Mouse (Mus musculus) gastrocnemius, postnatal 36 days (tissue): ENCODE measurements around the gene Tbc1d9b. TPM values are rescaled to one million over a fixed set of nuclear protein-coding genes. Genes with fewer than 3 reads are reported as not detected.

Source experiments
- DNase-seq, 2 experiments: peaks; one replicate each; pipeline ENCODE4 v3.0.0; 2022
- intact Hi-C: fragments of 180-260 bp; cut with DNase I; formaldehyde crosslinking; loops from one replicate; pipeline ENCODE4 v1.15.1; 2025
- total RNA-seq, 2 experiments: library from RNA; stranded (reverse); gene quantifications; 2 replicates each; pipeline ENCODE4 v1.2.3; 2021

The Tbc1d9b gene
- total RNA-seq, 2 experiments from 2014 or later = 24.1 to 24.5 TPM

- intact Hi-C loops = loop anchor here (5.0 kb wide), 1 partner anchor 107 kb away; the partner anchor contains the start of gene Rnf130
- DNase-seq = no peak
These were observed 3.1 kb downstream of the Tbc1d9b start for GRCm38 (mm10) chr11:50134136-50134859.

GRCm38 (mm10) chr11:50138206-50138822 lies 7.1 kb downstream of the Tbc1d9b start:
- intact Hi-C loops = no loop called here
- no peak for DNase-seq

GRCm38 (mm10) chr11:50139571-50139970 lies 8.4 kb downstream of the Tbc1d9b start:
- intact Hi-C loops = no loop called here
- no peak for DNase-seq

GRCm38 (mm10) chr11:50145529-50145928 lies 14.3 kb downstream of the Tbc1d9b start:
- no peak for DNase-seq
- intact Hi-C loops = no loop called here

- DNase-seq = no peak
- intact Hi-C loops = no loop called here
These were observed 14.9 kb downstream of the Tbc1d9b start for GRCm38 (mm10) chr11:50146121-50146520.

GRCm38 (mm10) chr11:50147267-50147957 lies 16.2 kb downstream of the Tbc1d9b start:
- peak in 1 of 2 experiments; percentile 11 for DNase-seq
- intact Hi-C loops = no loop called here

- intact Hi-C loops = no loop called here
- no peak for DNase-seq
These were observed 16.8 kb downstream of the Tbc1d9b start for GRCm38 (mm10) chr11:50147958-50148476.

- intact Hi-C loops = no loop called here
- DNase-seq = peak in 1 of 2 experiments; percentile 27
These were observed 18.0 kb downstream of the Tbc1d9b start for GRCm38 (mm10) chr11:50149200-50149599.

GRCm38 (mm10) chr11:50149603-50150150 lies 18.5 kb downstream of the Tbc1d9b start:
- DNase-seq = no peak
- intact Hi-C loops = no loop called here

- intact Hi-C loops = no loop called here
- DNase-seq = no peak
These were observed 20.2 kb downstream of the Tbc1d9b start for GRCm38 (mm10) chr11:50151374-50151773.

- no peak for DNase-seq
- intact Hi-C loops = no loop called here
These were observed 23.0 kb downstream of the Tbc1d9b start for GRCm38 (mm10) chr11:50154166-50154565.

GRCm38 (mm10) chr11:50154777-50155520 lies 23.8 kb downstream of the Tbc1d9b start:
- intact Hi-C loops = no loop called here
- peak in 1 of 2 experiments; percentile 9 for DNase-seq

- intact Hi-C loops = no loop called here
- no peak for DNase-seq
These were observed 24.6 kb downstream of the Tbc1d9b start for GRCm38 (mm10) chr11:50155785-50156184.

GRCm38 (mm10) chr11:50156725-50157258 lies 25.6 kb downstream of the Tbc1d9b start:
- intact Hi-C loops = no loop called here

GRCm38 (mm10) chr11:50158346-50158745 lies 27.1 kb downstream of the Tbc1d9b start:
- intact Hi-C loops = no loop called here
- no peak for DNase-seq

More at GRCm38 (mm10) chr11:50156725-50157258, 25.6 kb downstream of the Tbc1d9b start:
- DNase-seq = no peak

- DNase-seq = no peak
- intact Hi-C loops = no loop called here
These were observed 28.2 kb downstream of the Tbc1d9b start for GRCm38 (mm10) chr11:50159347-50159746.

- intact Hi-C loops = loop anchor here (2.0 kb wide), 1 partner anchor 65 kb away; no protein-coding TSS in a partner anchor
- peak; percentile 34 to 61 for DNase-seq
These were observed 30.5 kb downstream of the Tbc1d9b start for GRCm38 (mm10) chr11:50161578-50162304.

GRCm38 (mm10) chr11:50162338-50163050 lies 31.3 kb downstream of the Tbc1d9b start:
- intact Hi-C loops = loop anchor here (2.0 kb wide), 1 partner anchor 64 kb away; no protein-coding TSS in a partner anchor

More at GRCm38 (mm10) chr11:50162338-50163050, 31.3 kb downstream of the Tbc1d9b start:
- DNase-seq = peak in 1 of 2 experiments; percentile 11
